Mouse (Mus musculus) limb, embryonic 11.5 days (tissue): Measurements from ENCODE around the gene Csf3. TPM values are rescaled to one million over a fixed set of nuclear protein-coding genes. Genes with fewer than 3 reads are reported as not detected.

Experiments
- ATAC-seq: fragments of 200-750 bp; cut with Nextera tagmentation; 2 replicates; pipeline ENCODE4 v1.8.0; 2017; ENCODE audit warnings: low read depth; ENCODE audit not compliant: insufficient number of reproducible peaks, low FRiP score, low TSS enrichment
- DNase-seq: peaks from one replicate; pipeline ENCODE4 v3.0.0-alpha.2; 2015; ENCODE audit warnings: low spot score
- H3K27ac ChIP-seq: fragments of 300-500 bp; sonication (generic); replicated peaks from 2 replicates; pipeline ENCODE4 v1.5.1; 2014; ENCODE audit warnings: low read depth, mild to moderate bottlenecking, low read length
- H3K27me3 ChIP-seq: fragments of 300-500 bp; sonication (generic); 2 replicates; pipeline ENCODE4 v1.6.1; 2014; ENCODE audit warnings: mild to moderate bottlenecking, low read length, mixed read lengths; ENCODE audit not compliant: control insufficient read depth, insufficient read depth
- H3K36me3 ChIP-seq: fragments of 300-500 bp; sonication (generic); 2 replicates; pipeline ENCODE4 v1.6.1; 2014; ENCODE audit warnings: mild to moderate bottlenecking, low read length, moderate library complexity, mixed read lengths; ENCODE audit not compliant: control insufficient read depth, insufficient read depth
- H3K4me1 ChIP-seq: fragments of 300-500 bp; sonication (generic); 2 replicates; pipeline ENCODE4 v1.6.1; 2014; ENCODE audit warnings: low read length, mixed read lengths; ENCODE audit not compliant: control insufficient read depth, insufficient read depth
- H3K4me2 ChIP-seq: fragments of 300-500 bp; sonication (generic); 2 replicates; pipeline ENCODE4 v1.6.1; 2014; ENCODE audit warnings: low read depth, mild to moderate bottlenecking, moderate library complexity; ENCODE audit not compliant: severe bottlenecking
- H3K4me3 ChIP-seq: fragments of 300-500 bp; sonication (generic); 2 replicates; pipeline ENCODE4 v1.5.1; 2014; ENCODE audit warnings: low read depth, low read length
- H3K9ac ChIP-seq: fragments of 300-500 bp; sonication (generic); 2 replicates; pipeline ENCODE4 v1.6.1; 2014; ENCODE audit warnings: mild to moderate bottlenecking, low read length
- H3K9me3 ChIP-seq: fragments of 300-500 bp; sonication (generic); 2 replicates; pipeline ENCODE4 v1.6.1; 2016; ENCODE audit warnings: low read length; ENCODE audit not compliant: control insufficient read depth
- WGBS: fragments of 180-500 bp; shearing (Covaris S2); extraction: QIAGEN DNeasy Blood & Tissue Kit; methylation state at CpG from one replicate; pipeline ENCODE4 v1.1.7; 2014; 5-methylcytosine and 5-hydroxymethylcytosine counted together
- polyA plus RNA-seq: library from polyadenylated mRNA; unstranded; fragments of >200 nt; fragmentation: Nextera tagmentation; extraction: Ambion mirVana; gene quantifications from 2 replicates; pipeline ENCODE4 v1.2.1, GENCODE M21; 2014

The Csf3 gene
- polyA plus RNA-seq, 1 experiment from 2014 or later = 0.11 TPM

GRCm38 (mm10) chr11:98744456-98745019 lies 43.5 kb downstream of the Csf3 start:
- Histone ChIP-seq H3K9me3 (no peaks in the 10 kb centered on the region), H3K4me2 (peak overlapping the region; percentile 70; the same call in 1 of the 2 replicates), H3K4me1 (peaks cover 71% of the 10 kb centered on the region), H3K27ac (no peak overlapping the region; the same call in 1 of the 2 replicates), H3K4me3 (no peak overlapping the region), H3K27me3 (no peaks in the 10 kb centered on the region), H3K36me3 (no peaks in the 10 kb centered on the region), H3K9ac (no peak overlapping the region)
- WGBS = 30% methylated on average over 7 of the region's 7 CpGs
- DNase-seq (no peak), ATAC-seq (no peak)

GRCm38 (mm10) chr11:98745932-98746853 lies 45.1 kb downstream of the Csf3 start:
- Histone ChIP-seq H3K27ac (no peak overlapping the region), H3K9me3 (no peaks in the 10 kb centered on the region), H3K27me3 (no peaks in the 10 kb centered on the region), H3K4me3 (no peak overlapping the region), H3K4me1 (peaks cover 72% of the 10 kb centered on the region), H3K36me3 (no peaks in the 10 kb centered on the region), H3K4me2 (no peak overlapping the region), H3K9ac (no peak overlapping the region)
- ATAC-seq (no peak), DNase-seq (no peak)
- 41% methylated on average over 12 of the region's 12 CpGs for WGBS

- WGBS = 6% methylated on average over 19 of the region's 19 CpGs
- DNase-seq (peak; percentile 80), ATAC-seq (no peak; the same call in 1 of the 2 replicates)
- Histone ChIP-seq H3K9ac (no peak overlapping the region), H3K36me3 (no peaks in the 10 kb centered on the region), H3K9me3 (no peaks in the 10 kb centered on the region), H3K4me3 (peak overlapping the region; percentile 3; the same call in 1 of the 2 replicates), H3K4me1 (peaks cover 72% of the 10 kb centered on the region), H3K27me3 (no peaks in the 10 kb centered on the region), H3K27ac (no peak overlapping the region), H3K4me2 (peak overlapping the region; percentile 30)
Measured at GRCm38 (mm10) chr11:98746855-98747693, 46.0 kb downstream of the Csf3 start.

- Histone ChIP-seq H3K4me3 (no peak overlapping the region), H3K9ac (no peak overlapping the region), H3K36me3 (no peaks in the 10 kb centered on the region), H3K9me3 (no peaks in the 10 kb centered on the region), H3K4me1 (peaks cover 68% of the 10 kb centered on the region), H3K4me2 (no peak overlapping the region), H3K27me3 (no peaks in the 10 kb centered on the region), H3K27ac (no peak overlapping the region)
- ATAC-seq (no peak), DNase-seq (no peak)
- WGBS = 25% methylated on average over 6 of the region's 6 CpGs
Measured at GRCm38 (mm10) chr11:98747804-98748505, 46.9 kb downstream of the Csf3 start.

- H3K9ac ChIP-seq = no peak overlapping the region
- H3K27ac ChIP-seq = no peak overlapping the region
- no peak overlapping the region; the same call in 1 of the 2 replicates for H3K4me2 ChIP-seq
- DNase-seq (no peak), ATAC-seq (no peak)
- no peaks in the 10 kb centered on the region for H3K9me3 ChIP-seq
- H3K36me3 ChIP-seq = peaks cover 2% of the 10 kb centered on the region; the same call in 1 of the 2 replicates
- no peaks in the 10 kb centered on the region for H3K27me3 ChIP-seq
- H3K4me3 ChIP-seq = no peak overlapping the region
- H3K4me1 ChIP-seq = peaks cover 60% of the 10 kb centered on the region
- 32% methylated on average over 15 of the region's 15 CpGs for WGBS
Measured at GRCm38 (mm10) chr11:98748506-98749416, 47.7 kb downstream of the Csf3 start.

GRCm38 (mm10) chr11:98749716-98750115 lies 48.7 kb downstream of the Csf3 start:
- peaks cover 2% of the 10 kb centered on the region; the same call in 1 of the 2 replicates for H3K36me3 ChIP-seq
- H3K4me1 ChIP-seq = peaks cover 59% of the 10 kb centered on the region
- no peak for DNase-seq
- H3K4me3 ChIP-seq = no peak overlapping the region
- no peak overlapping the region for H3K27ac ChIP-seq
- H3K4me2 ChIP-seq = no peak overlapping the region
- no peak for ATAC-seq
- WGBS = 52% methylated on average over 5 of the region's 5 CpGs
- H3K9ac ChIP-seq = no peak overlapping the region
- no peaks in the 10 kb centered on the region for H3K9me3 ChIP-seq
- H3K27me3 ChIP-seq = no peaks in the 10 kb centered on the region

GRCm38 (mm10) chr11:98750351-98751201 lies 49.5 kb downstream of the Csf3 start:
- Histone ChIP-seq H3K36me3 (peaks cover 2% of the 10 kb centered on the region; the same call in 1 of the 2 replicates), H3K4me2 (no peak overlapping the region), H3K4me1 (peaks cover 59% of the 10 kb centered on the region), H3K27me3 (no peaks in the 10 kb centered on the region), H3K9ac (no peak overlapping the region), H3K4me3 (no peak overlapping the region), H3K27ac (0 out of 2 replicates have a peak overlapping the region, but pooled peaks have one; percentile 4), H3K9me3 (no peaks in the 10 kb centered on the region)
- no peak for ATAC-seq
- WGBS = 54% methylated on average over 17 of the region's 17 CpGs
- DNase-seq = no peak
